Mouse (Mus musculus) embryonic facial prominence, embryonic 15.5 days (tissue): Measurements from ENCODE around the gene Hsf2bp. TPM values are rescaled to one million over a fixed set of nuclear protein-coding genes. Genes with fewer than 3 reads are reported as not detected.

Experiments used
- ATAC-seq: fragments of 200-750 bp; cut with Nextera tagmentation; 2 replicates; pipeline ENCODE4 v1.8.0; 2017; ENCODE audit warnings: low read depth, moderate TSS enrichment; ENCODE audit not compliant: insufficient number of reproducible peaks, low FRiP score, low TSS enrichment
- H3K27ac ChIP-seq: fragments of 300-500 bp; sonication (generic); replicated peaks from 2 replicates; pipeline ENCODE4 v1.5.1; 2015; ENCODE audit warnings: mild to moderate bottlenecking, inconsistent platforms
- H3K27me3 ChIP-seq: fragments of 300-500 bp; sonication (generic); 2 replicates; pipeline ENCODE4 v1.6.1; 2015; ENCODE audit warnings: inconsistent platforms
- H3K36me3 ChIP-seq: fragments of 300-500 bp; sonication (generic); 2 replicates; pipeline ENCODE4 v1.6.1; 2015; ENCODE audit warnings: mild to moderate bottlenecking, inconsistent platforms
- H3K4me1 ChIP-seq: fragments of 300-500 bp; sonication (generic); 2 replicates; pipeline ENCODE4 v1.6.1; 2015; ENCODE audit warnings: inconsistent platforms
- H3K4me2 ChIP-seq: fragments of 300-500 bp; sonication (generic); replicated peaks from 2 replicates; pipeline ENCODE4 v1.6.1; 2015; ENCODE audit warnings: mild to moderate bottlenecking, inconsistent platforms
- H3K4me3 ChIP-seq: fragments of 300-500 bp; sonication (generic); replicated peaks from 2 replicates; pipeline ENCODE4 v1.5.1; 2015; ENCODE audit warnings: mild to moderate bottlenecking, inconsistent platforms
- H3K9ac ChIP-seq: fragments of 300-500 bp; sonication (generic); 2 replicates; pipeline ENCODE4 v1.6.1; 2015; ENCODE audit warnings: inconsistent platforms
- H3K9me3 ChIP-seq: fragments of 300-500 bp; sonication (generic); replicated peaks from 2 replicates; pipeline ENCODE4 v1.6.1; 2016; ENCODE audit warnings: inconsistent platforms
- WGBS: fragments of 180-500 bp; shearing (Covaris S2); methylation state at CpG from one replicate; pipeline ENCODE4 v1.1.7; 2015; 5-methylcytosine and 5-hydroxymethylcytosine counted together
- polyA plus RNA-seq: library from polyadenylated mRNA; unstranded; fragments of >200 nt; fragmentation: Nextera tagmentation; extraction: Ambion mirVana; gene quantifications from 2 replicates; pipeline ENCODE4 v1.2.1, GENCODE M21; 2015

The Hsf2bp gene
- polyA plus RNA-seq, 1 experiment from 2014 or later: 1.1 TPM

- H3K9me3 ChIP-seq: no peaks in the 10 kb centered on the region
- H3K9ac ChIP-seq: no peak overlapping the region
- no peak overlapping the region for H3K4me3 ChIP-seq
- no peak overlapping the region for H3K4me2 ChIP-seq
- no peaks in the 10 kb centered on the region for H3K27me3 ChIP-seq
- no peak overlapping the region for H3K27ac ChIP-seq
- WGBS: 50% methylated on average over 7 of the region's 7 CpGs
- H3K4me1 ChIP-seq: peaks cover 10% of the 10 kb centered on the region
- H3K36me3 ChIP-seq: no peaks in the 10 kb centered on the region
- ATAC-seq: no peak
Measured at GRCm38 (mm10) chr17:32031684-32032083, 4.5 kb downstream of the Hsf2bp start.

GRCm38 (mm10) chr17:32028301-32028700, 7.8 kb downstream of the Hsf2bp start:
- WGBS: 80% methylated on average over 3 of the region's 3 CpGs

GRCm38 (mm10) chr17:32027666-32028065, 8.5 kb downstream of the Hsf2bp start:
- no peak overlapping the region for H3K4me2 ChIP-seq
- H3K27ac ChIP-seq: no peak overlapping the region
- H3K9ac ChIP-seq: no peak overlapping the region
- 30% methylated on average over 3 of the region's 3 CpGs for WGBS
- no peaks in the 10 kb centered on the region for H3K27me3 ChIP-seq
- no peaks in the 10 kb centered on the region for H3K9me3 ChIP-seq
- H3K4me3 ChIP-seq: no peak overlapping the region
- ATAC-seq: peak; percentile 10; the same call in 1 of the 2 replicates
- H3K36me3 ChIP-seq: no peaks in the 10 kb centered on the region
- 0 out of 2 replicates have a peak, but pooled peaks cover 12% of the 10 kb centered on the region for H3K4me1 ChIP-seq

More at GRCm38 (mm10) chr17:32028301-32028700, 7.8 kb downstream of the Hsf2bp start:
- Histone ChIP-seq H3K27ac (no peak overlapping the region), H3K9ac (no peak overlapping the region), H3K4me1 (0 out of 2 replicates have a peak, but pooled peaks cover 7% of the 10 kb centered on the region), H3K4me2 (no peak overlapping the region), H3K36me3 (no peaks in the 10 kb centered on the region), H3K9me3 (no peaks in the 10 kb centered on the region), H3K27me3 (no peaks in the 10 kb centered on the region), H3K4me3 (no peak overlapping the region)
- no peak for ATAC-seq

DNA sequence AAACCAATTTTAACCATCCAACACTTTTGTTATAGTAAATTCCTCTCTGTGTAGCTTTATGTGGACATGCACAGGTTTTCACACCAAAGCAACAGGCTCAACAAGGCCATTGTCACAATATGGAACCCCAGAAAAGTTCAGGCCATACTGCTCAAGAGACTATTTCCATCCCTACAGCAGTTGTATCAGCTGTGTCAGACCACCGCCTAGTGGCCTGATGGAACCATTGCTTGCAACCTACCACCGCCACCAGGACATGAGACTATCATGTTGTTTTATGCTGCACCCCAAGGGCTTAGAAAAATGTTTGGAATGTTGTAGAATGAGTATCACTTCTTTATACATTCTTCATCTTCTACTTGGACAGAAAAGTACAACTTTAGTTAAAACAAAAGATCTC, 10.8 kb downstream of the Hsf2bp start:
- Histone ChIP-seq H3K36me3 (no peaks in the 10 kb centered on the region), H3K27me3 (no peaks in the 10 kb centered on the region), H3K4me2 (no peak overlapping the region), H3K9me3 (no peaks in the 10 kb centered on the region), H3K4me3 (no peak overlapping the region), H3K4me1 (peaks cover 15% of the 10 kb centered on the region; the same call in 1 of the 2 replicates), H3K27ac (no peak overlapping the region), H3K9ac (no peak overlapping the region)
- 4% methylated on average over 2 of the region's 2 CpGs for WGBS
- ATAC-seq: 0 out of 2 replicates have a peak, but pooled peaks have one; percentile 43

- Histone ChIP-seq H3K4me3 (no peak overlapping the region), H3K9me3 (no peaks in the 10 kb centered on the region), H3K27me3 (no peaks in the 10 kb centered on the region), H3K4me2 (no peak overlapping the region), H3K4me1 (peaks cover 15% of the 10 kb centered on the region; the same call in 1 of the 2 replicates), H3K27ac (0 out of 2 replicates have a peak overlapping the region, but pooled peaks have one; percentile 3), H3K36me3 (no peaks in the 10 kb centered on the region), H3K9ac (no peak overlapping the region)
- ATAC-seq: no peak
- WGBS: 65% methylated on average over 5 of the region's 5 CpGs
Measured at GRCm38 (mm10) chr17:32024671-32025073, 11.5 kb downstream of the Hsf2bp start.

GRCm38 (mm10) chr17:32023088-32023487, 13.1 kb downstream of the Hsf2bp start:
- no peak overlapping the region for H3K9ac ChIP-seq
- H3K36me3 ChIP-seq: no peaks in the 10 kb centered on the region
- H3K9me3 ChIP-seq: no peaks in the 10 kb centered on the region
- H3K4me3 ChIP-seq: no peak overlapping the region
- H3K27ac ChIP-seq: 0 out of 2 replicates have a peak overlapping the region, but pooled peaks have one; percentile 36
- H3K27me3 ChIP-seq: no peaks in the 10 kb centered on the region
- 62% methylated on average over 8 of the region's 8 CpGs for WGBS
- H3K4me1 ChIP-seq: peaks cover 23% of the 10 kb centered on the region
- H3K4me2 ChIP-seq: no peak overlapping the region
- no peak for ATAC-seq

DNA sequence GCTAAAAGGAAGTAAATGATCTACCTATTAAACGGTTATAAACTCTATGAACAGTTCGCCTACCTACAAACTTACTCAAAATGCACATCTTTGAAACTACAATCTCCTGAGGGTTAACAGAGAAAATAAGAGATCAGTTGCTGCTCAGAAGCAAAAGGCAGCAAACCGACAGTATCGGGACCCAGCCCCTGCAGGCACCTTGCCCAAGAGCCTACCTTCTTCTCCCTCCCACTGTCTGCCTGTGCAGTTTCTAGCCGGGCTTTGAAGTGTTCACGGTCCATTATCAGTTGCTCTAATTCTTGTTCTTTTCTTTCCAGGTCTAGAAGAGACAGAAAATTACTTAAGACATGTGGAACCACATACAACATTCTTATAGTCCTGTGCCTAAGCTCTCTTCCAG, 13.6 kb downstream of the Hsf2bp start:
- H3K4me2 ChIP-seq: no peak overlapping the region
- H3K27me3 ChIP-seq: no peaks in the 10 kb centered on the region
- H3K4me1 ChIP-seq: peaks cover 24% of the 10 kb centered on the region
- WGBS: 52% methylated on average over 6 of the region's 6 CpGs
- H3K9ac ChIP-seq: no peak overlapping the region
- no peaks in the 10 kb centered on the region for H3K36me3 ChIP-seq
- H3K4me3 ChIP-seq: no peak overlapping the region
- H3K27ac ChIP-seq: peak overlapping the region; percentile 36; the same call in 1 of the 2 replicates
- no peaks in the 10 kb centered on the region for H3K9me3 ChIP-seq
- ATAC-seq: no peak

- Histone ChIP-seq H3K4me2 (no peak overlapping the region), H3K4me1 (peaks cover 24% of the 10 kb centered on the region), H3K36me3 (no peaks in the 10 kb centered on the region), H3K27ac (no peak overlapping the region), H3K4me3 (no peak overlapping the region), H3K9ac (no peak overlapping the region), H3K9me3 (no peaks in the 10 kb centered on the region), H3K27me3 (no peaks in the 10 kb centered on the region)
- 90% methylated on average over 3 of the region's 3 CpGs for WGBS
- ATAC-seq: no peak
Measured at GRCm38 (mm10) chr17:32021981-32022380, 14.2 kb downstream of the Hsf2bp start.

GRCm38 (mm10) chr17:32018127-32018894, 17.8 kb downstream of the Hsf2bp start:
- ATAC-seq: peak; percentile 54; the same call in 1 of the 2 replicates
- H3K36me3 ChIP-seq: no peaks in the 10 kb centered on the region
- peak overlapping the region; percentile 74 for H3K27ac ChIP-seq
- no peaks in the 10 kb centered on the region for H3K27me3 ChIP-seq
- WGBS: 61% methylated on average over 5 of the region's 5 CpGs
- H3K9ac ChIP-seq: no peak overlapping the region
- no peaks in the 10 kb centered on the region for H3K9me3 ChIP-seq
- H3K4me2 ChIP-seq: no peak overlapping the region
- peaks cover 17% of the 10 kb centered on the region for H3K4me1 ChIP-seq
- no peak overlapping the region for H3K4me3 ChIP-seq

DNA sequence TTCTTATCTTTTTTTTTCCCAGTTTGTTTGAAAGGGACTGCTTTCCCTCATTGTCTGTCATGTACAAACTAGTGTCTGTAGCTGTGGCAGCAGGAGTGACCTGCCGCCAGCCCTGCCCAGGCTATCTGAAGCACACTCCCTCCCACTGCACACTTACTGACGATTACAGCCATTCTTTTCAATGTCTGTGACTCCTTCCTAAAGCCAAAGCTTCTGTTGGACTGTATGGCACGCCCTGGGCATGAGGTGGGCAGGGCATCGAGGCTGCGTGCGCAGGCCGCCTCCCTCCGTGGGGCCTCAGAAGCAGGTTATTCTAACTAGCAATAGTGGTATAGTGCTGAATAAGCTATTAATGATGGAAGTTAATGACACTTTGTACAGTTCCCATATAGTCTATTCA, 19.7 kb downstream of the Hsf2bp start:
- no peak for ATAC-seq
- H3K9me3 ChIP-seq: no peaks in the 10 kb centered on the region
- H3K4me2 ChIP-seq: no peak overlapping the region
- no peaks in the 10 kb centered on the region for H3K36me3 ChIP-seq
- H3K4me1 ChIP-seq: peaks cover 13% of the 10 kb centered on the region
- no peaks in the 10 kb centered on the region for H3K27me3 ChIP-seq
- H3K9ac ChIP-seq: no peak overlapping the region
- H3K27ac ChIP-seq: no peak overlapping the region
- WGBS: 90% methylated on average over 8 of the region's 8 CpGs
- H3K4me3 ChIP-seq: no peak overlapping the region

DNA sequence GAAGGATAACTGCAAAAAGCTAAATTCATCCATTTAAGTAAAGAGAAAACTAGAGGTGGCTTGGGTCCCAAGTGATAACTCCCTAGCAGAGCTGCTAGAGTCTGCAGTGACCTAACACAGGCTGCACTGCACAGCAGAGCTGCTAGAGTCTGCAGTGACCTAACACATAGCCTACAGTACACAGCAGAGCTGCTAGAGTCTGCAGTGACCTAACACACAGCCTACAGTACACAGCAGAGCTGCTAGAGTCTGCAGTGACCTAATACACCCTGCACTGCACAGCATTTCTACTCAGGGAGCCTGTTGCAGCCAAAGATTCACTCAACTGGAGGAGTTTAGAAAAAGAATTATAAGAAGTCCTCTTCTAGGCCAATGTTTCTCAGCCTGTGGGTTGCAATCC, 22.5 kb downstream of the Hsf2bp start:
- H3K4me1 ChIP-seq: peaks cover 11% of the 10 kb centered on the region
- no peaks in the 10 kb centered on the region for H3K36me3 ChIP-seq
- H3K9me3 ChIP-seq: no peaks in the 10 kb centered on the region
- no peak overlapping the region for H3K27ac ChIP-seq
- H3K9ac ChIP-seq: no peak overlapping the region
- no peak overlapping the region for H3K4me2 ChIP-seq
- no peak for ATAC-seq
- H3K4me3 ChIP-seq: no peak overlapping the region
- no peaks in the 10 kb centered on the region for H3K27me3 ChIP-seq
